21 mouse cellular contexts compared by ENCODE assay signal in genomic region chr8:22376311-22376710, GRCm38 (mm10). TPM values are rescaled to one million over a fixed set of nuclear protein-coding genes. Genes with fewer than 3 reads are reported as not detected.
DNase-seq lines count a peak whose midpoint lies in the region; ATAC-seq lines count a peak whose summit lies in the region.
"Had no signal": no experiment of that assay in that cellular context is flagged by ENCODE, and none has a peak within 500 bp of the region (broad histone marks: within the 10 kb centered on the region; RNA-seq: fewer than 3 reads in every experiment).

No protein-coding gene starts in this region.

- no peaks in the 10 kb centered on the region for H3K4me1 ChIP-seq in midbrain, embryonic 11.5 days (ENCODE audit: control insufficient read depth, insufficient read depth, low read length)
- H3K4me1 ChIP-seq in midbrain, embryonic 16.5 days (ENCODE audit: control insufficient read depth, insufficient read depth, low read length), result no peaks in the 10 kb centered on the region
- H3K4me1 ChIP-seq: embryonic facial prominence, embryonic 13.5 days; embryonic facial prominence, embryonic 15.5 days; forebrain, embryonic 10.5 days; forebrain, embryonic 12.5 days had no signal

- WGBS in midbrain, embryonic 11.5 days, result 93% methylated on average over 5 of the region's 5 CpGs
- WGBS in midbrain, embryonic 16.5 days, result 96% methylated on average over 5 of the region's 5 CpGs

- H3K27ac ChIP-seq in midbrain, embryonic 11.5 days (ENCODE audit: low read depth, low read length), result no peak overlapping the region
- H3K27ac ChIP-seq in midbrain, embryonic 16.5 days (ENCODE audit: low read length), result no peak overlapping the region
- H3K27ac ChIP-seq: embryonic facial prominence, embryonic 13.5 days; embryonic facial prominence, embryonic 15.5 days; forebrain, embryonic 10.5 days; forebrain, embryonic 12.5 days had no signal

- H3K9me3 ChIP-seq in midbrain, embryonic 11.5 days (ENCODE audit: control insufficient read depth, low read length), result no peaks in the 10 kb centered on the region
- no peaks in the 10 kb centered on the region for H3K9me3 ChIP-seq in midbrain, embryonic 16.5 days (replicated peaks; ENCODE audit: control insufficient read depth, low read length, poor library complexity, severe bottlenecking)
- H3K9me3 ChIP-seq: embryonic facial prominence, embryonic 13.5 days; embryonic facial prominence, embryonic 15.5 days; forebrain, embryonic 10.5 days; forebrain, embryonic 12.5 days; G1E had no signal

- H3K36me3 ChIP-seq in midbrain, embryonic 11.5 days (ENCODE audit: control insufficient read depth, insufficient read depth, low read length), result no peaks in the 10 kb centered on the region
- H3K36me3 ChIP-seq in midbrain, embryonic 16.5 days (ENCODE audit: control insufficient read depth, insufficient read depth, low read length), result peaks cover under 1% of the 10 kb centered on the region; the same call in 1 of the 2 replicates

- H3K9ac ChIP-seq in midbrain, embryonic 11.5 days (ENCODE audit: low read length), result no peak overlapping the region
- H3K9ac ChIP-seq in midbrain, embryonic 16.5 days (ENCODE audit: low read depth, low read length), result no peak overlapping the region
- H3K9ac ChIP-seq: embryonic facial prominence, embryonic 13.5 days; embryonic facial prominence, embryonic 15.5 days; forebrain, embryonic 12.5 days had no signal

- no peak overlapping the region for H3K4me3 ChIP-seq in midbrain, embryonic 11.5 days (ENCODE audit: low read depth, low read length)
- no peak overlapping the region for H3K4me3 ChIP-seq in midbrain, embryonic 16.5 days (ENCODE audit: low read depth, low read length)
- H3K4me3 ChIP-seq: embryonic facial prominence, embryonic 13.5 days; embryonic facial prominence, embryonic 15.5 days; erythroblast, embryonic 14.5 days; forebrain, embryonic 10.5 days; forebrain, embryonic 12.5 days had no signal

- H3K27me3 ChIP-seq in midbrain, embryonic 11.5 days (ENCODE audit: control insufficient read depth, insufficient read depth, low read length), result no peaks in the 10 kb centered on the region
- no peaks in the 10 kb centered on the region for H3K27me3 ChIP-seq in midbrain, embryonic 16.5 days (ENCODE audit: control insufficient read depth, insufficient read depth, low read depth, low read length)
- H3K27me3 ChIP-seq: CH12.LX; embryonic facial prominence, embryonic 13.5 days; embryonic facial prominence, embryonic 15.5 days; forebrain, embryonic 12.5 days; Patski had no signal

- intact Hi-C loops in heart, postnatal 14 days (cut with DNase I), result loop anchor here (5.0 kb wide), 1 partner anchor 384 kb away; no protein-coding TSS in a partner anchor

- DNase-seq in heart, adult 11 months, result peak; percentile 83
- no peak for DNase-seq in heart, postnatal 14 days
- DNase-seq in kidney, adult 9 months, result peak; percentile 52
- DNase-seq in kidney, postnatal 14 days, result no peak
- no peak for DNase-seq in midbrain, embryonic 11.5 days (ENCODE audit: low spot score, missing footprints)
- DNase-seq: cerebellum, adult 11 months; cerebellum, adult 18-20 months; cerebellum, adult 8-10 months; cerebellum, adult 9-11 months; cerebellum, postnatal 36 days had no signal

- ATAC-seq in midbrain, embryonic 11.5 days (ENCODE audit: low FRiP score), result 0 out of 2 replicates have a peak, but pooled peaks have one; percentile 38
- ATAC-seq in midbrain, embryonic 16.5 days, result no peak
- ATAC-seq: activated CD4-positive, CD25-positive, alpha-beta regulatory T cell, adult 4 months; CD4-positive, CD25-positive, alpha-beta regulatory T cell, adult 4 months had no signal

- no peak overlapping the region for H3K4me2 ChIP-seq in midbrain, embryonic 11.5 days
- H3K4me2 ChIP-seq in midbrain, embryonic 16.5 days (ENCODE audit: low read length), result no peak overlapping the region
- H3K4me2 ChIP-seq: embryonic facial prominence, embryonic 13.5 days; embryonic facial prominence, embryonic 15.5 days; forebrain, embryonic 12.5 days had no signal

RNA-seq across cellular contexts. Expression of gene Slc25a15, which starts 22.1 kb away (rescaled TPM):
- total RNA-seq in heart, postnatal 14 days (2021), result 10 to 100 TPM; 12.7 TPM
- 14.6 and 16.4 TPM in 2 replicates for polyA plus RNA-seq in midbrain, embryonic 11.5 days (2014; fragmentation: Nextera tagmentation; extraction: Ambion mirVana)
- 7.1 and 7.2 TPM in 2 replicates for polyA plus RNA-seq in midbrain, embryonic 16.5 days (2015; fragmentation: Nextera tagmentation; extraction: Ambion mirVana)

RNA-seq across cellular contexts. Expression of gene Mrps31, which starts 34.9 kb away (rescaled TPM):
- 10 to 100 TPM; 51.1 to 54.1 TPM for total RNA-seq in heart, postnatal 14 days (2021)
- polyA plus RNA-seq in midbrain, embryonic 11.5 days (2014; fragmentation: Nextera tagmentation; extraction: Ambion mirVana), result 45.3 and 47.0 TPM in 2 replicates
- 34.3 and 39.4 TPM in 2 replicates for polyA plus RNA-seq in midbrain, embryonic 16.5 days (2015; fragmentation: Nextera tagmentation; extraction: Ambion mirVana)

Comparison
In these comparisons a context has a peak if more than half of its experiments do, and no peak if none do; other contexts are left out.
1. DNase-seq: peak in heart, adult 11 months (single experiment) and kidney, adult 9 months (single experiment); none in heart, postnatal 14 days (0 of 2), kidney, postnatal 14 days (single experiment) and midbrain, embryonic 11.5 days (single experiment).